Comparison of ENCODE assay signal across 10 mouse cellular contexts in the genomic region with DNA sequence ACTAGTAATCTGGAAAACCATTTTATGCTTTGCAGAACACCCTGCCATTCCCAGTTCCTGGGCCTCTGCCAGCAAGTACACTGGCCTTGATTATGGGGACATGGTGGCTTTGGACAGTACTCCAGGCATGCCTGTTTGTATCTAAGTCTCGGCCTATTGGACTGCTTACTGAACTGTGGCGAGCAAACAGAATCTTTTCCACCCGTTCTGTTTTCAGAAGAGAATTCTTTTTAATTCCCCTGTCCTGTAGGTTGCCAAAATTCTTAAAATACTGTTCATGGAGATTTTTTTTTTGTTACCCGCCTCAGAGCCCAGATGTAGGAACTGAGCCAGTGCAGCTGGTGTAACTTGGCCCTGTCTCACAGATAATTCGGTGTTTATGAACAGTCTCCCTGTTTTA.
DNase-seq lines count a peak whose midpoint lies in the region; ATAC-seq lines count a peak whose summit lies in the region.
"Had no signal": no experiment of that assay in that cellular context is flagged by ENCODE, and none has a peak within 500 bp of the region (broad histone marks: within the 10 kb centered on the region; RNA-seq: fewer than 3 reads in every experiment).

No protein-coding gene starts in this region.

- no peaks in the 10 kb centered on the region for H3K9me3 ChIP-seq in hindbrain, embryonic 15.5 days
- no peaks in the 10 kb centered on the region for H3K9me3 ChIP-seq in hindbrain, embryonic 12.5 days (replicated peaks)
- H3K9me3 ChIP-seq: embryonic facial prominence, embryonic 12.5 days; midbrain, embryonic 12.5 days had no signal

- intact Hi-C loops in gastrocnemius, postnatal 14 days (cut with DNase I; ENCODE audit: low total_unique reads): no loop called here

- WGBS in hindbrain, embryonic 15.5 days: 63% methylated on average over 5 of the region's 5 CpGs
- WGBS in hindbrain, embryonic 12.5 days: 83% methylated on average over 5 of the region's 5 CpGs

- no peaks in the 10 kb centered on the region for H3K27me3 ChIP-seq in hindbrain, embryonic 15.5 days
- no peaks in the 10 kb centered on the region for H3K27me3 ChIP-seq in hindbrain, embryonic 12.5 days
- H3K27me3 ChIP-seq: embryonic facial prominence, embryonic 12.5 days; midbrain, embryonic 12.5 days had no signal

- no peaks in the 10 kb centered on the region for H3K36me3 ChIP-seq in hindbrain, embryonic 15.5 days
- H3K36me3 ChIP-seq in hindbrain, embryonic 12.5 days: no peaks in the 10 kb centered on the region
- H3K36me3 ChIP-seq: embryonic facial prominence, embryonic 12.5 days; midbrain, embryonic 12.5 days had no signal

- H3K27ac ChIP-seq in hindbrain, embryonic 15.5 days (replicated peaks): no peak overlapping the region
- no peak overlapping the region for H3K27ac ChIP-seq in hindbrain, embryonic 12.5 days
- H3K27ac ChIP-seq: embryonic facial prominence, embryonic 12.5 days; midbrain, embryonic 12.5 days had no signal

- peak; percentile 51; the same call in 1 of the 2 replicates for ATAC-seq in hindbrain, embryonic 15.5 days (ENCODE audit: low FRiP score, low read depth)
- no peak for ATAC-seq in hindbrain, embryonic 12.5 days (ENCODE audit: low FRiP score)
- no peak for ATAC-seq in megakaryocyte progenitor cell, adult 5-6 weeks (replicated peaks; ENCODE audit: poor library complexity)

- H3K4me1 ChIP-seq in hindbrain, embryonic 15.5 days (replicated peaks): 0 out of 2 replicates have a peak, but pooled peaks cover 3% of the 10 kb centered on the region
- H3K4me1 ChIP-seq in hindbrain, embryonic 12.5 days: no peaks in the 10 kb centered on the region
- H3K4me1 ChIP-seq: embryonic facial prominence, embryonic 12.5 days; midbrain, embryonic 12.5 days had no signal

- no peak overlapping the region for H3K4me2 ChIP-seq in hindbrain, embryonic 15.5 days
- no peak overlapping the region for H3K4me2 ChIP-seq in hindbrain, embryonic 12.5 days (replicated peaks)
- H3K4me2 ChIP-seq: embryonic facial prominence, embryonic 12.5 days; midbrain, embryonic 12.5 days had no signal

- no peak overlapping the region for H3K9ac ChIP-seq in hindbrain, embryonic 15.5 days
- H3K9ac ChIP-seq in hindbrain, embryonic 12.5 days: no peak overlapping the region
- H3K9ac ChIP-seq: embryonic facial prominence, embryonic 12.5 days; midbrain, embryonic 12.5 days had no signal

- peak; percentile 33 for DNase-seq in cerebellum, adult 11 months
- DNase-seq in gastrocnemius, postnatal 14 days: peak; percentile 64
- peak; percentile 46 for DNase-seq in layer of hippocampus, adult 11-12 months (ENCODE audit: low spot score)
- DNase-seq in lung, postnatal 10 days: peak; percentile 63
- DNase-seq in urinary bladder, adult 18-20 months (ENCODE audit: low spot score in 2 of 2): no peak

- H3K4me3 ChIP-seq in hindbrain, embryonic 15.5 days: no peak overlapping the region
- no peak overlapping the region for H3K4me3 ChIP-seq in hindbrain, embryonic 12.5 days
- H3K4me3 ChIP-seq: embryonic facial prominence, embryonic 12.5 days; midbrain, embryonic 12.5 days had no signal

Comparison
In these comparisons a context has a peak if more than half of its experiments do, and no peak if none do; other contexts are left out.
1. DNase-seq: peak in cerebellum, adult 11 months (single experiment), gastrocnemius, postnatal 14 days (single experiment), layer of hippocampus, adult 11-12 months (single experiment) and lung, postnatal 10 days (single experiment); none in urinary bladder, adult 18-20 months (0 of 2).